Mouse (Mus musculus) midbrain, embryonic 16.5 days (tissue): ENCODE measurements around the gene Fam71f2. TPM values are rescaled to one million over a fixed set of nuclear protein-coding genes. Genes with fewer than 3 reads are reported as not detected.

Experiments used
- ATAC-seq: fragments of 200-750 bp; cut with Nextera tagmentation; 2 replicates; pipeline ENCODE4 v1.8.0; 2017; ENCODE audit warnings: moderate TSS enrichment
- H3K27ac ChIP-seq: fragments of 300-500 bp; sonication (generic); 2 replicates; pipeline ENCODE4 v1.5.1; 2014; ENCODE audit warnings: mild to moderate bottlenecking, low read length, mixed read lengths
- H3K27me3 ChIP-seq: fragments of 300-500 bp; sonication (generic); 2 replicates; pipeline ENCODE4 v1.6.1; 2014; ENCODE audit warnings: low read depth, low read length, mixed read lengths; ENCODE audit not compliant: control insufficient read depth, insufficient read depth
- H3K36me3 ChIP-seq: fragments of 300-500 bp; sonication (generic); 2 replicates; pipeline ENCODE4 v1.6.1; 2014; ENCODE audit warnings: mild to moderate bottlenecking, low read length, moderate library complexity, mixed read lengths; ENCODE audit not compliant: control insufficient read depth, insufficient read depth
- H3K4me1 ChIP-seq: fragments of 300-500 bp; sonication (generic); 2 replicates; pipeline ENCODE4 v1.6.1; 2014; ENCODE audit warnings: mild to moderate bottlenecking, low read length, mixed read lengths; ENCODE audit not compliant: control insufficient read depth, insufficient read depth
- H3K4me2 ChIP-seq: fragments of 300-500 bp; sonication (generic); 2 replicates; pipeline ENCODE4 v1.6.1; 2014; ENCODE audit warnings: mild to moderate bottlenecking, low read length, mixed read lengths
- H3K4me3 ChIP-seq: fragments of 300-500 bp; sonication (generic); 2 replicates; pipeline ENCODE4 v1.5.1; 2014; ENCODE audit warnings: low read depth, mild to moderate bottlenecking, low read length, moderate library complexity, mixed read lengths
- H3K9ac ChIP-seq: fragments of 300-500 bp; sonication (generic); 2 replicates; pipeline ENCODE4 v1.6.1; 2014; ENCODE audit warnings: low read depth, low read length, mixed read lengths
- H3K9me3 ChIP-seq: fragments of 300-500 bp; sonication (generic); replicated peaks from 2 replicates; pipeline ENCODE4 v1.6.1; 2014; ENCODE audit warnings: mild to moderate bottlenecking, low read length, mixed read lengths; ENCODE audit not compliant: control insufficient read depth, poor library complexity, severe bottlenecking
- WGBS: fragments of 180-500 bp; shearing (Covaris S2); extraction: QIAGEN DNeasy Blood & Tissue Kit; methylation state at CpG from one replicate; pipeline ENCODE4 v1.1.7; 2014; 5-methylcytosine and 5-hydroxymethylcytosine counted together
- polyA plus RNA-seq: library from polyadenylated mRNA; unstranded; fragments of >200 nt; fragmentation: Nextera tagmentation; extraction: Ambion mirVana; gene quantifications from 2 replicates; pipeline ENCODE4 v1.2.1, GENCODE M21; 2015

Fam71f2 gene
- 0.60 and 0.80 TPM in 2 replicates for polyA plus RNA-seq

DNA sequence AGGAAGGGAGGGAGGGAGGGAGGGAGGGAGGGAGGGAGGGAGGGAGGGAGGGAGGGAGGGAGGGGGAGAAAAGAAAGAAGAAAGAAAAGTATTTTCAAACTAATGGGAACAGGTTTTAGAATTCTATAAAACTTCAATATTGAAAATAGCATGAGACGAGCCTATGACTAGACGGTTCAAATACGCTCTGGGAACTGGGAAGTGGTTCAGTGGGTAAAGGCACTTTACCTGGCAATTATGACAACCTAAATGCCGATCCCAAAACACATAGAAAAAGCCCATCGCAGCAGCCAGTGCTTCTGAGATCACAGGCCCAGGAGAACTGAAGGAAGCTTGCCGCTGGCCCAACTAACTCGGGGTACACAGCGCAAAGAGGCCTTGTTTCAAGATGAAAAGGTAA lies at the start of gene Fam71f2:
TSS of gene Fam71f2 (plus strand) at position 301 of the 400 bp plus-strand sequence.
- Histone ChIP-seq H3K27ac (no peak within 1 kb of the TSS), H3K9ac (no peak within 1 kb of the TSS), H3K4me3 (no peak within 1 kb of the TSS), H3K4me1 (no peaks in the 10 kb centered on the region), H3K9me3 (no peaks in the 10 kb centered on the region), H3K36me3 (no peaks in the 10 kb centered on the region), H3K27me3 (no peaks in the 10 kb centered on the region), H3K4me2 (no peak within 1 kb of the TSS)
- ATAC-seq: no peak
- 86% methylated on average over 8 of the region's 8 CpGs for WGBS

DNA sequence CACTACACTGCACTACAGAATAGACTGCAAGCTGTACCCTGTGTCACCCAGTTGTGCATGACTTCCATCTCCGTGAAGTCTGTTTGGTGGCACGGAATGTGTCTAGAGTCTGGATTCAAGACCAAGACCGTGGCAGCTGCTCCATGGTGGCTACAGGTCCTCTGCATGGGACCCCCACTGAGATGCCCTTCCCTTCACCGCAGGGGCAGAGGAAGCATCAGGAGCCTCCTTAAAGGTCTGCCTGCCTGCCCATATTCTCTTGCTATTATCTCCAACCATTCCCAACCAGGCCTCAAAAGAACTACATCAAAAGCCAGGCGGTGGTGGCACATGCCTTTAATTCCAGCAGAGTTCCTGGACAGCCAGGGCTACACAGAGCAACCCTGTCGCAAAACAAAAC lies 49.0 kb upstream of the Fam71f2 start:
- ATAC-seq: no peak
- 70% methylated on average over 6 of the region's 6 CpGs for WGBS
- no peaks in the 10 kb centered on the region for H3K27me3 ChIP-seq

DNA sequence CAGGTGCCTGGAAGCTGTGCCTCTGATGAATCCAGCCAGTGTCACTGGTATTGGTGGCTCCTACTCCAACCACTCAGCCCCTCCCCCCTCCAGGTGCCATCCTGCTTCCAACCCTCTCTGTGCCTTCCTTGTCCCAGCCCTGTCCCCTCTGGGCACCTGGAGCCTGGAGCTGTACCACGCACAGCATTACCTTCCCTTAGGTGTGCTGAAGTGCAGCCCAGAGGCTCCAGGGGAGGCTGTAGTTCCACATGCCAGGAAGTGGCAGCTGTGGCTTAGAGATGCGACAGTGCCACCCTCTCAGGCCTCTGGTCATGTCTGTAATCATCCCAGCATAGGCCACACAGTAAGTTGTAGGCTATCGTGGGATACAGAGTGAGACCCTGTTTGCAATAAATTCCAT lies 47.6 kb upstream of the Fam71f2 start:
- 83% methylated on average over 3 of the region's 3 CpGs for WGBS
- H3K27me3 ChIP-seq: no peaks in the 10 kb centered on the region
- H3K4me3 ChIP-seq: no peak overlapping the region
- H3K9ac ChIP-seq: no peak overlapping the region
- no peaks in the 10 kb centered on the region for H3K4me1 ChIP-seq
- no peaks in the 10 kb centered on the region for H3K9me3 ChIP-seq
- H3K4me2 ChIP-seq: no peak overlapping the region
- no peak overlapping the region for H3K27ac ChIP-seq
- H3K36me3 ChIP-seq: no peaks in the 10 kb centered on the region
- no peak for ATAC-seq

More for the DNA sequence above, 49.0 kb upstream of the Fam71f2 start:
- Histone ChIP-seq H3K9ac (no peak overlapping the region), H3K4me1 (no peaks in the 10 kb centered on the region), H3K9me3 (no peaks in the 10 kb centered on the region; the same call in 1 of the 2 replicates), H3K4me2 (no peak overlapping the region), H3K27ac (no peak overlapping the region), H3K4me3 (no peak overlapping the region), H3K36me3 (no peaks in the 10 kb centered on the region)

DNA sequence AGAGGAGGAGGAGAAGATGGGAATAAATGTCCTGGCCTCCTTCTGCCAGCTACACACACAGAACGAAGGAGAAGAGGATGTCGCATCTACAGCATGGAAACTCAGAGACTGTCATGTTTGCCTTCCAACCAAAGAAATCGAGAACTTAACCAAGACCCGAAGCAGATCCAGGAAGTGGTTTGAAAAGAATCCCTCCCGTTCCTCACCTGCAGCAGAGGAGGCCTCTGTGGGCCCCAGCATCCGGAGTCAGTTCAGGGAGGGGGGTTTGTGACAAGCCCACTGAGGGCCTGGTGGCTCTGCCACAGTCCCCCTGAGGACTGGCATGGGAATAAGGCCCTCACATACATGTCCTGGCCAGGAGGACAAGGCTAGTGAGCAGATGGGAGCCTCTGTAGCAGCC lies 47.1 kb upstream of the Fam71f2 start:
- no peak overlapping the region for H3K27ac ChIP-seq
- H3K4me3 ChIP-seq: no peak overlapping the region
- H3K4me2 ChIP-seq: no peak overlapping the region
- no peaks in the 10 kb centered on the region for H3K4me1 ChIP-seq
- no peak for ATAC-seq
- H3K9me3 ChIP-seq: no peaks in the 10 kb centered on the region
- WGBS: 85% methylated on average over 6 of the region's 6 CpGs
- H3K27me3 ChIP-seq: no peaks in the 10 kb centered on the region
- H3K9ac ChIP-seq: no peak overlapping the region
- no peaks in the 10 kb centered on the region for H3K36me3 ChIP-seq

GRCm38 (mm10) chr6:29233710-29234109 lies 45.7 kb upstream of the Fam71f2 start:
- Histone ChIP-seq H3K36me3 (no peaks in the 10 kb centered on the region), H3K27ac (no peak overlapping the region), H3K27me3 (no peaks in the 10 kb centered on the region), H3K9me3 (no peaks in the 10 kb centered on the region), H3K4me2 (no peak overlapping the region), H3K4me3 (no peak overlapping the region), H3K9ac (no peak overlapping the region), H3K4me1 (no peaks in the 10 kb centered on the region)
- 70% methylated on average over 3 of the region's 3 CpGs for whole genome bisulfite sequencing
- no peak for ATAC-seq

GRCm38 (mm10) chr6:29234272-29234671 lies 45.1 kb upstream of the Fam71f2 start:
- H3K36me3 ChIP-seq: no peaks in the 10 kb centered on the region
- H3K9me3 ChIP-seq: no peaks in the 10 kb centered on the region
- H3K27ac ChIP-seq: no peak overlapping the region
- WGBS: 54% methylated on average over 8 of the region's 8 CpGs
- H3K9ac ChIP-seq: no peak overlapping the region
- ATAC-seq: peak; percentile 21; the same call in 1 of the 2 replicates
- no peaks in the 10 kb centered on the region for H3K27me3 ChIP-seq
- H3K4me3 ChIP-seq: no peak overlapping the region
- H3K4me1 ChIP-seq: no peaks in the 10 kb centered on the region
- no peak overlapping the region for H3K4me2 ChIP-seq

- no peaks in the 10 kb centered on the region for H3K4me1 ChIP-seq
- no peaks in the 10 kb centered on the region for H3K36me3 ChIP-seq
- 33% methylated on average over 2 of the region's 2 CpGs for WGBS
- H3K27me3 ChIP-seq: no peaks in the 10 kb centered on the region
- no peak for ATAC-seq
- no peak overlapping the region for H3K9ac ChIP-seq
- no peaks in the 10 kb centered on the region for H3K9me3 ChIP-seq
- no peak overlapping the region for H3K4me2 ChIP-seq
- H3K27ac ChIP-seq: no peak overlapping the region
- no peak overlapping the region for H3K4me3 ChIP-seq
These were observed 38.6 kb upstream of the Fam71f2 start for GRCm38 (mm10) chr6:29240806-29241205.

DNA sequence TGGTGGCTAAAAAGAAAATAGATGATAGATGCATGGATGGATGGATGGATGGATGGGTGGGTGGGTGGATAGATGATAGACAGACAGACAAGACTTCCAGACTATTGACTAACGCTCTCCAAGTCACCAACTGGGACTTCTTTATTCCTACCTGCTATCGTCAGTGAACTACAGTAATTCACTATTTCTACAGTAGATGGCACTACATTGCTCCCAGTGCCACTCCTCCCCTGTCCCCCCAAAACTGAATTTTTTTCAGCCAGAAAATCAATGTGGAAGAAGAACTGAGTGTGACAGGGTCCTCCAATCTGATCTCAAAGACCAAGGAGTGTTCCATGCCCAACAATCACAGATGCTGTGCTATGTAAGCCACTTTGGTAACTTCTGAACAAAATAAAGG lies 37.7 kb upstream of the Fam71f2 start:
- Histone ChIP-seq H3K4me2 (no peak overlapping the region), H3K27ac (no peak overlapping the region), H3K4me1 (no peaks in the 10 kb centered on the region), H3K27me3 (no peaks in the 10 kb centered on the region), H3K4me3 (no peak overlapping the region), H3K9me3 (no peaks in the 10 kb centered on the region), H3K9ac (no peak overlapping the region), H3K36me3 (no peaks in the 10 kb centered on the region)
- no peak for ATAC-seq
- WGBS: 61% methylated on average over 2 of the region's 2 CpGs

DNA sequence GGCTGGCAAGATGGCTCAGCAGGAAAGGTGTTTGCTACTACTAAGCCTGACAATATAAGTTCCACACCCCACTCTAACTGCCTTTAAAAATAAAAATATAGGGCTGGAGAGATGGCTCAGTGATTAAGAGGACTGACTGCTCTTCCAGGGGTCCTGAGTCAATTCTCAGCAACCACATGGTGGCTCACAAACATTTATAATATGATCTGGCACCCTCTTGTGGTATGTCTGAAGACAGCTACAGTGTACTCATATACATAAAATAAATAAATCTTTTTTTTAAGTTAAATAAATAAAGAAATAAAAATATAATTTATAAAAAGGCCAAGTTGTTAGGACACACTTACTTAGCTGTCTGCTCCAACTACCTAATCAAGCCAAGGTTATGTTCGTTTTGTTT lies 37.1 kb upstream of the Fam71f2 start:
- no peaks in the 10 kb centered on the region for H3K36me3 ChIP-seq

More for the DNA sequence above, 37.1 kb upstream of the Fam71f2 start:
- WGBS: 82% methylated on average over 1 of the region's 1 CpGs
- no peaks in the 10 kb centered on the region for H3K9me3 ChIP-seq
- no peak overlapping the region for H3K4me2 ChIP-seq
- no peaks in the 10 kb centered on the region for H3K4me1 ChIP-seq
- ATAC-seq: no peak
- no peaks in the 10 kb centered on the region for H3K27me3 ChIP-seq
- no peak overlapping the region for H3K4me3 ChIP-seq
- no peak overlapping the region for H3K27ac ChIP-seq
- H3K9ac ChIP-seq: no peak overlapping the region
